Comparison of ENCODE assay signal across 20 mouse cellular contexts in the genomic region with DNA sequence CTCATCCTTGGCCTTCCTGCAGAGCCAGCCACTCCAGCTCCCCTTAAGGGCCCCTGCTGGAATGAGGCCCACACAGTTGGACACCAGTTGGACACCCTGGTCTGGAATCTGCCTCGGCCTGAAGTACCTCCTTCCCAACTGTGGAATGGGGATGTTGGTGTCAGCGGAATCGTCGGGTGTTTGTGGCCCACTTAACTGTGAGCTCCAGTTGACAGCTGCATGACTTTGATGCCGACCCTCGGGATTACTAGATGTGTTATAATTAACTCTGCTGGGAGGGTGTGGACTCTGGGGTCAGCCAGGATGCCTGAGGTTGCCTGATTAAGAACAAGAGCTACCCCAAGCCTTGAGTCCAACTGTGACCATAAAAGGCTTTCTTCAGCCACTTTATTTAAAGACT. TPM values are rescaled to one million over a fixed set of nuclear protein-coding genes. Genes with fewer than 3 reads are reported as not detected.
DNase-seq lines count a peak whose midpoint lies in the region; ATAC-seq and TF ChIP-seq lines count a peak whose summit lies in the region.
"Had no signal": no experiment of that assay in that cellular context is flagged by ENCODE, and none has a peak within 500 bp of the region (broad histone marks: within the 10 kb centered on the region; RNA-seq: fewer than 3 reads in every experiment).

No protein-coding gene starts in this region.

- peak overlapping the region; percentile 82 for H3K27ac ChIP-seq in heart, embryonic 10.5 days
- no peak overlapping the region for H3K27ac ChIP-seq in heart, adult 2 months
- no peak overlapping the region for H3K27ac ChIP-seq in lung, embryonic 16.5 days (ENCODE audit: low read length)
- H3K27ac ChIP-seq in heart, postnatal 0 days (ENCODE audit: low read depth): peak overlapping the region; percentile 67
- H3K27ac ChIP-seq: hindbrain, postnatal 0 days; liver, embryonic 13.5 days; neural tube, embryonic 12.5 days had no signal

- ATAC-seq in lung, embryonic 16.5 days (ENCODE audit: low read depth): peak; percentile 27; the same call in 1 of the 2 replicates
- ATAC-seq in heart, postnatal 0 days (ENCODE audit: insufficient read depth, low read depth): peak; percentile 57
- ATAC-seq: hindbrain, postnatal 0 days; Patski had no signal

- H3K79me2 ChIP-seq in heart, adult 2 months (replicated peaks; ENCODE audit: control insufficient read depth, insufficient read depth, low read length): no peaks in the 10 kb centered on the region

- 0 out of 2 replicates have a peak, but pooled peaks cover 3% of the 10 kb centered on the region for H3K27me3 ChIP-seq in heart, embryonic 10.5 days (ENCODE audit: insufficient read depth, poor library complexity, severe bottlenecking)
- no peaks in the 10 kb centered on the region for H3K27me3 ChIP-seq in heart, adult 2 months (ENCODE audit: control insufficient read depth, insufficient read depth, low read length)
- no peaks in the 10 kb centered on the region for H3K27me3 ChIP-seq in lung, embryonic 16.5 days (ENCODE audit: control insufficient read depth, insufficient read depth, low read depth, low read length)
- no peaks in the 10 kb centered on the region for H3K27me3 ChIP-seq in heart, postnatal 0 days (ENCODE audit: control insufficient read depth, insufficient read depth, low read length)
- H3K27me3 ChIP-seq: liver, embryonic 13.5 days; neural tube, embryonic 12.5 days; Patski had no signal

- H3K9me3 ChIP-seq in heart, embryonic 10.5 days: no peaks in the 10 kb centered on the region
- no peaks in the 10 kb centered on the region for H3K9me3 ChIP-seq in lung, embryonic 16.5 days (ENCODE audit: control insufficient read depth, low read length)
- no peaks in the 10 kb centered on the region for H3K9me3 ChIP-seq in heart, postnatal 0 days (replicated peaks; ENCODE audit: control insufficient read depth, low read length)
- H3K9me3 ChIP-seq: liver, embryonic 13.5 days; neural tube, embryonic 12.5 days had no signal

- TF ChIP-seq POLR2A in heart, adult 2 months (IDR thresholded peaks at IDR 0.05; ENCODE audit: insufficient read depth, low read depth, low read length): no peak
- no peak for TF ChIP-seq POLR2A in lung, adult 2 months (IDR thresholded peaks at IDR 0.05; ENCODE audit: borderline replicate concordance, extremely low read depth, low read depth, low read length)

- H3K4me1 ChIP-seq in heart, embryonic 10.5 days: peaks cover 65% of the 10 kb centered on the region
- peaks cover 6% of the 10 kb centered on the region for H3K4me1 ChIP-seq in heart, adult 2 months (ENCODE audit: control insufficient read depth, insufficient read depth, low read length)
- peaks cover 16% of the 10 kb centered on the region for H3K4me1 ChIP-seq in lung, embryonic 16.5 days (replicated peaks; ENCODE audit: control insufficient read depth, insufficient read depth, low read length)
- H3K4me1 ChIP-seq in lung, adult 2 months (ENCODE audit: control insufficient read depth, insufficient read depth, low read length): peaks cover 5% of the 10 kb centered on the region; the same call in 1 of the 2 replicates
- peaks cover 16% of the 10 kb centered on the region for H3K4me1 ChIP-seq in heart, postnatal 0 days (ENCODE audit: control insufficient read depth, insufficient read depth)
- H3K4me1 ChIP-seq: liver, embryonic 13.5 days; neural tube, embryonic 12.5 days had no signal

- peak; percentile 93 for DNase-seq in heart, embryonic 10.5 days (ENCODE audit: low spot score)
- no peak for DNase-seq in heart, adult 2 months
- DNase-seq in lung, adult 2 months: no peak
- peak; percentile 45 for DNase-seq in heart, postnatal 0 days (ENCODE audit: low spot score)
- no peak for DNase-seq in frontal cortex, postnatal 36 days (ENCODE audit: low spot score in 2 of 2)
- DNase-seq in thymus, postnatal 10 days (ENCODE audit: low spot score in 2 of 2): no peak
- DNase-seq in ovary, postnatal 36 days (ENCODE audit: low spot score): no peak
- DNase-seq: cerebellum, postnatal 25 days; kidney, adult 18-20 months; kidney, postnatal 25 days; layer of hippocampus, adult 9-11 months; liver, embryonic 13.5 days; right cerebral cortex, postnatal 4 days had no signal

- no peak for TF ChIP-seq EP300 in heart, adult 2 months (IDR thresholded peaks at IDR 0.05; ENCODE audit: insufficient read depth, low read depth, low read length)
- no peak for TF ChIP-seq EP300 in heart, postnatal 0 days (IDR thresholded peaks at IDR 0.05; ENCODE audit: low read depth)

- H3K4me2 ChIP-seq in lung, embryonic 16.5 days (ENCODE audit: low read depth, low read length): no peak overlapping the region
- H3K4me2 ChIP-seq in heart, postnatal 0 days (ENCODE audit: low read depth, low read length): no peak overlapping the region
- H3K4me2 ChIP-seq: liver, embryonic 13.5 days; neural tube, embryonic 12.5 days had no signal

- no peaks in the 10 kb centered on the region for H3K36me3 ChIP-seq in heart, embryonic 10.5 days
- H3K36me3 ChIP-seq in heart, adult 2 months (ENCODE audit: control insufficient read depth, insufficient read depth, low read length): no peaks in the 10 kb centered on the region
- no peaks in the 10 kb centered on the region for H3K36me3 ChIP-seq in lung, embryonic 16.5 days (ENCODE audit: control insufficient read depth, insufficient read depth, low read length)
- no peaks in the 10 kb centered on the region for H3K36me3 ChIP-seq in heart, postnatal 0 days (replicated peaks; ENCODE audit: control insufficient read depth, insufficient read depth, low read length)
- H3K36me3 ChIP-seq: liver, embryonic 13.5 days; neural tube, embryonic 12.5 days had no signal

- H3K4me3 ChIP-seq in heart, embryonic 10.5 days: 0 out of 2 replicates have a peak overlapping the region, but pooled peaks have one; percentile 16
- no peak overlapping the region for H3K4me3 ChIP-seq in heart, adult 2 months
- H3K4me3 ChIP-seq in lung, embryonic 16.5 days (ENCODE audit: low read length): no peak overlapping the region
- no peak overlapping the region for H3K4me3 ChIP-seq in lung, adult 2 months (replicated peaks; ENCODE audit: extremely low read depth, low read depth, low read length)
- no peak overlapping the region for H3K4me3 ChIP-seq in heart, postnatal 0 days (ENCODE audit: low read depth, low read length)
- H3K4me3 ChIP-seq: liver, embryonic 13.5 days; neural tube, embryonic 12.5 days had no signal

- no peak overlapping the region for H3K9ac ChIP-seq in heart, adult 2 months (ENCODE audit: low read depth, low read length)
- no peak overlapping the region for H3K9ac ChIP-seq in lung, embryonic 16.5 days (ENCODE audit: low read length)
- H3K9ac ChIP-seq in heart, postnatal 0 days (replicated peaks; ENCODE audit: low read depth, low read length): no peak overlapping the region
- H3K9ac ChIP-seq: liver, embryonic 13.5 days; neural tube, embryonic 12.5 days had no signal

- WGBS in heart, embryonic 10.5 days: 27% methylated on average over 6 of the region's 6 CpGs
- WGBS in heart, adult 2 months: 33% methylated on average over 6 of the region's 6 CpGs
- 20% methylated on average over 6 of the region's 6 CpGs for WGBS in lung, embryonic 16.5 days
- 47% methylated on average over 6 of the region's 6 CpGs for WGBS in lung, adult 2 months
- WGBS in heart, postnatal 0 days: 20% methylated on average over 6 of the region's 6 CpGs

- intact Hi-C loops in heart, adult 2 months (cut with DNase I): no loop called here

- no peak for TF ChIP-seq CTCF in heart, adult 2 months (IDR thresholded peaks at IDR 0.05)
- TF ChIP-seq CTCF in lung, adult 2 months (IDR thresholded peaks at IDR 0.05; ENCODE audit: insufficient read depth, low read length): no peak
- no peak for TF ChIP-seq CTCF in heart, postnatal 0 days (IDR thresholded peaks at IDR 0.05; ENCODE audit: low read depth)

RNA-seq across cellular contexts. Expression of a gene that starts 53.4 kb away (rescaled TPM):
- polyA plus RNA-seq in heart, embryonic 10.5 days (2016; fragmentation: Nextera tagmentation; extraction: Ambion mirVana): not detected in 2 replicates
- total RNA-seq in heart, adult 2 months (2021): not detected
- polyA plus RNA-seq in heart, adult 2 months (2012; rRNA removed): 0.31 TPM in 1 of 2 replicates, not detected in the other
- 0.36 and 0.44 TPM in 2 replicates for polyA plus RNA-seq in lung, embryonic 16.5 days (2015; fragmentation: Nextera tagmentation; extraction: Ambion mirVana)
- 2.5 and 2.9 TPM in 2 replicates for polyA plus RNA-seq in lung, adult 2 months (2012; rRNA removed)
- total RNA-seq in heart, postnatal 0 days (2014; rRNA removed; ENCODE audit: low replicate concordance): not detected in 2 replicates
- polyA plus RNA-seq in heart, postnatal 0 days (2015; fragmentation: Nextera tagmentation; extraction: Ambion mirVana): 0.15 TPM in 1 of 2 replicates, not detected in the other
- total RNA-seq: adrenal gland, postnatal 4 days; granulocyte monocyte progenitor cell, adult 5-6 weeks; megakaryocyte, adult 5-6 weeks had no signal
- polyA plus RNA-seq: liver, embryonic 13.5 days; neural tube, embryonic 12.5 days; Patski had no signal

Comparison
In these comparisons a context has a peak if more than half of its experiments do, and no peak if none do; other contexts are left out.
1. DNase-seq: peak in heart, embryonic 10.5 days (single experiment) and heart, postnatal 0 days (single experiment); none in heart, adult 2 months (0 of 2), lung, adult 2 months (single experiment), frontal cortex, postnatal 36 days (0 of 2), thymus, postnatal 10 days (0 of 2) and ovary, postnatal 36 days (single experiment).
2. H3K27ac ChIP-seq: peak in heart, embryonic 10.5 days (single experiment) and heart, postnatal 0 days (single experiment); none in heart, adult 2 months (single experiment) and lung, embryonic 16.5 days (single experiment).